Mouse (Mus musculus): ENCODE data around the gene Ets2. TPM values are rescaled to one million over a fixed set of nuclear protein-coding genes. Genes with fewer than 3 reads are reported as not detected.

Gene Ets2
- polyA plus RNA-seq (2017; shearing (Covaris generic)): 31.4 TPM

GRCm38 (mm10) chr16:95701802-95702561 lies at the start of gene Ets2:
Gene Ets2 (plus strand): TSS chr16:95702075.

Other genes starting within 250 kb of the Ets2 start
- not detected for gene Erg, start 115.5 kb upstream of the Ets2 start, polyA plus RNA-seq (2017; shearing (Covaris generic))

All from CD4-positive, CD25-positive, alpha-beta regulatory T cell (primary cell).